Mouse (Mus musculus): ENCODE data around the gene Gm10945.

The Gm10945 gene

GRCm38 (mm10) chr10:6761287-6761811, at the start of gene Gm10945:
Gene Gm10945 (minus strand): TSS chr10:6761761.
- DNase-seq: no peak

GRCm38 (mm10) chr10:6790226-6790625, 28.7 kb upstream of the Gm10945 start:
- no peak for DNase-seq

- peak; percentile 28 for DNase-seq
Measured at GRCm38 (mm10) chr10:6788517-6789237, 27.1 kb upstream of the Gm10945 start.

- DNase-seq: no peak
Measured at GRCm38 (mm10) chr10:6758206-6758605, 3.4 kb downstream of the Gm10945 start, which contains the start of gene Oprm1. Gene Oprm1 (plus strand): TSS chr10:6758506.

- no peak for DNase-seq
Measured at GRCm38 (mm10) chr10:6753375-6753774, 8.2 kb downstream of the Gm10945 start.

GRCm38 (mm10) chr10:6728469-6728868, 33.1 kb downstream of the Gm10945 start:
- peak; percentile 11 for DNase-seq

- DNase-seq: no peak
Measured at GRCm38 (mm10) chr10:6723765-6724164, 37.8 kb downstream of the Gm10945 start.

- DNase-seq: no peak
Measured at GRCm38 (mm10) chr10:6717181-6717948, 44.2 kb downstream of the Gm10945 start.

- DNase-seq: no peak
Measured at GRCm38 (mm10) chr10:6705226-6705885, 56.2 kb downstream of the Gm10945 start.

- peak; percentile 21 for DNase-seq
Measured at GRCm38 (mm10) chr10:6694218-6694850, 67.2 kb downstream of the Gm10945 start.

Data from right cerebral cortex, postnatal 4 days (tissue).